In genomic region chr17:56469275-56469674, GRCm38 (mm10) we compare ENCODE assay signal across 11 mouse cellular contexts. TPM values are rescaled to one million over a fixed set of nuclear protein-coding genes. Genes with fewer than 3 reads are reported as not detected.
DNase-seq lines count a peak whose midpoint lies in the region; ATAC-seq and TF ChIP-seq lines count a peak whose summit lies in the region.
"Had no signal": no experiment of that assay in that cellular context is flagged by ENCODE, and none has a peak within 500 bp of the region (broad histone marks: within the 10 kb centered on the region; RNA-seq: fewer than 3 reads in every experiment).

No protein-coding gene starts in this region.

- H3K36me3 ChIP-seq in kidney, embryonic 14.5 days (ENCODE audit: control insufficient read depth, insufficient read depth, low read length), result no peaks in the 10 kb centered on the region
- no peaks in the 10 kb centered on the region for H3K36me3 ChIP-seq in hindbrain, embryonic 11.5 days (ENCODE audit: control insufficient read depth, insufficient read depth, low read length)
- 0 out of 2 replicates have a peak, but pooled peaks cover 3% of the 10 kb centered on the region for H3K36me3 ChIP-seq in midbrain, embryonic 15.5 days (replicated peaks)

- H3K4me2 ChIP-seq in kidney, embryonic 14.5 days (replicated peaks; ENCODE audit: low read depth, low read length), result peak overlapping the region; percentile 59
- no peak overlapping the region for H3K4me2 ChIP-seq in hindbrain, embryonic 11.5 days (replicated peaks; ENCODE audit: low read depth, low read length)
- peak overlapping the region; percentile 42 for H3K4me2 ChIP-seq in midbrain, embryonic 15.5 days

- no peaks in the 10 kb centered on the region for H3K9me3 ChIP-seq in kidney, embryonic 14.5 days (ENCODE audit: control insufficient read depth, low read length)
- no peaks in the 10 kb centered on the region for H3K9me3 ChIP-seq in hindbrain, embryonic 11.5 days (ENCODE audit: control insufficient read depth, low read length)
- H3K9me3 ChIP-seq in midbrain, embryonic 15.5 days, result no peaks in the 10 kb centered on the region

- DNase-seq in kidney, postnatal 10 days, result no peak
- no peak for DNase-seq in hindbrain, embryonic 11.5 days (ENCODE audit: low spot score)
- DNase-seq in MN1 (ENCODE audit: low spot score), result no peak
- no peak for DNase-seq in right cerebral cortex, postnatal 25 days
- DNase-seq: right cerebral cortex, postnatal 4 days had no signal

- H3K27ac ChIP-seq in kidney, embryonic 14.5 days (ENCODE audit: low read depth, low read length), result peak overlapping the region; percentile 65; the same call in 1 of the 2 replicates
- peak overlapping the region; percentile 52 for H3K27ac ChIP-seq in bone marrow macrophage, adult 2 months (ENCODE audit: insufficient read depth, low read depth, low read length)
- H3K27ac ChIP-seq in hindbrain, embryonic 11.5 days (ENCODE audit: low read depth, low read length), result 0 out of 2 replicates have a peak overlapping the region, but pooled peaks have one; percentile 24
- peak overlapping the region; percentile 88 for H3K27ac ChIP-seq in midbrain, embryonic 15.5 days

- TF ChIP-seq CTCF in bone marrow macrophage, adult 2 months (IDR thresholded peaks at IDR 0.05; ENCODE audit: low read depth, low read length), result no peak

- H3K4me1 ChIP-seq in kidney, embryonic 14.5 days (ENCODE audit: control insufficient read depth, insufficient read depth, low read length), result peaks cover 66% of the 10 kb centered on the region
- H3K4me1 ChIP-seq in bone marrow macrophage, adult 2 months (ENCODE audit: control insufficient read depth, insufficient read depth, low read length), result peaks cover 27% of the 10 kb centered on the region
- H3K4me1 ChIP-seq in hindbrain, embryonic 11.5 days (replicated peaks; ENCODE audit: control insufficient read depth, insufficient read depth, low read length), result peaks cover 48% of the 10 kb centered on the region
- peaks cover 94% of the 10 kb centered on the region for H3K4me1 ChIP-seq in midbrain, embryonic 15.5 days

- ATAC-seq in kidney, embryonic 14.5 days (ENCODE audit: low FRiP score, low TSS enrichment), result peak; percentile 20; the same call in 1 of the 2 replicates
- ATAC-seq in hindbrain, embryonic 11.5 days (ENCODE audit: low FRiP score), result no peak
- ATAC-seq in midbrain, embryonic 15.5 days (replicated peaks), result no peak
- ATAC-seq in erythroid progenitor cell, adult 5-6 weeks (replicated peaks; ENCODE audit: low FRiP score, poor library complexity, severe bottlenecking), result no peak

- H3K4me3 ChIP-seq in kidney, embryonic 14.5 days (ENCODE audit: low read length), result peak overlapping the region; percentile 32; the same call in 1 of the 2 replicates
- peak overlapping the region; percentile 46 for H3K4me3 ChIP-seq in bone marrow macrophage, adult 2 months (ENCODE audit: insufficient read depth, low read length)
- H3K4me3 ChIP-seq in hindbrain, embryonic 11.5 days (ENCODE audit: low read depth, low read length), result no peak overlapping the region
- peak overlapping the region; percentile 17 for H3K4me3 ChIP-seq in midbrain, embryonic 15.5 days

- no peak for TF ChIP-seq POLR2A in bone marrow macrophage, adult 2 months (IDR thresholded peaks at IDR 0.05; ENCODE audit: borderline replicate concordance, low read depth, low read length)

- H3K27me3 ChIP-seq in kidney, embryonic 14.5 days (ENCODE audit: control insufficient read depth, insufficient read depth, low read length), result peaks cover 5% of the 10 kb centered on the region
- H3K27me3 ChIP-seq in hindbrain, embryonic 11.5 days (ENCODE audit: control insufficient read depth, insufficient read depth, low read length), result peaks cover 5% of the 10 kb centered on the region; the same call in 1 of the 2 replicates
- H3K27me3 ChIP-seq in midbrain, embryonic 15.5 days (replicated peaks), result no peaks in the 10 kb centered on the region

- WGBS in kidney, embryonic 14.5 days, result 18% methylated on average over 8 of the region's 8 CpGs
- WGBS in hindbrain, embryonic 11.5 days, result 36% methylated on average over 8 of the region's 8 CpGs
- WGBS in midbrain, embryonic 15.5 days, result 23% methylated on average over 8 of the region's 8 CpGs

- no peak overlapping the region for H3K9ac ChIP-seq in kidney, embryonic 14.5 days (ENCODE audit: low read depth, low read length)
- H3K9ac ChIP-seq in hindbrain, embryonic 11.5 days (ENCODE audit: low read depth, low read length), result no peak overlapping the region
- 0 out of 2 replicates have a peak overlapping the region, but pooled peaks have one; percentile 3 for H3K9ac ChIP-seq in midbrain, embryonic 15.5 days

RNA-seq across cellular contexts. Expression of gene Ptprs, which starts 7.0 kb away (rescaled TPM):
- polyA plus RNA-seq in kidney, embryonic 14.5 days (2014; fragmentation: Nextera tagmentation; extraction: Ambion mirVana), result 115 and 122 TPM in 2 replicates
- polyA plus RNA-seq in bone marrow macrophage, adult 2 months (2012; ENCODE audit: insufficient read depth, insufficient read length, missing spikeins), result 75.2 and 77.2 TPM in 2 replicates
- 142 and 156 TPM in 2 replicates for polyA plus RNA-seq in hindbrain, embryonic 11.5 days (2014; fragmentation: Nextera tagmentation; extraction: Ambion mirVana)
- 339 and 349 TPM in 2 replicates for polyA plus RNA-seq in midbrain, embryonic 15.5 days (2015; fragmentation: Nextera tagmentation; extraction: Ambion mirVana)
- total RNA-seq in erythroid progenitor cell, adult 5-6 weeks (2015; ENCODE audit: low replicate concordance), result 7.9 and 10.9 TPM in 2 replicates
- 2.1 and 4.7 TPM in 2 replicates for total RNA-seq in erythroid progenitor cell, adult 5-6 weeks (2017; ENCODE audit: low replicate concordance)

RNA-seq across cellular contexts. Expression of gene Znrf4, which starts 43.0 kb away (rescaled TPM):
- not detected in 2 replicates for polyA plus RNA-seq in kidney, embryonic 14.5 days (2014; fragmentation: Nextera tagmentation; extraction: Ambion mirVana)
- not detected in 2 replicates for polyA plus RNA-seq in bone marrow macrophage, adult 2 months (2012; ENCODE audit: insufficient read depth, insufficient read length, missing spikeins)
- not detected in 2 replicates for polyA plus RNA-seq in hindbrain, embryonic 11.5 days (2014; fragmentation: Nextera tagmentation; extraction: Ambion mirVana)
- not detected in 2 replicates for polyA plus RNA-seq in midbrain, embryonic 15.5 days (2015; fragmentation: Nextera tagmentation; extraction: Ambion mirVana)
- not detected in 2 replicates for total RNA-seq in erythroid progenitor cell, adult 5-6 weeks (2015; ENCODE audit: low replicate concordance)
- not detected in 2 replicates for total RNA-seq in erythroid progenitor cell, adult 5-6 weeks (2017; ENCODE audit: low replicate concordance)
- total RNA-seq: CH12.LX had no signal
- polyA plus RNA-seq: embryonic facial prominence, embryonic 11.5 days had no signal

Comparison
In these comparisons a context has a peak if more than half of its experiments do, and no peak if none do; other contexts are left out.
1. H3K27ac ChIP-seq: peak in every context shown above with its lines; median percentile 88 in midbrain, embryonic 15.5 days; 65 in kidney, embryonic 14.5 days; 52 in bone marrow macrophage, adult 2 months; 24 in hindbrain, embryonic 11.5 days.